Mouse (Mus musculus) brain, embryonic 14.5 days (tissue): ENCODE data around the gene Itm2c. TPM values are rescaled to one million over a fixed set of nuclear protein-coding genes. Genes with fewer than 3 reads are reported as not detected.

ENCODE experiments used
- DNase-seq: peaks from one replicate; pipeline ENCODE4 v3.0.0-alpha.2; 2011; ENCODE audit warnings: low read depth
- CTCF ChIP-seq: fragments of 200-500 bp; IDR thresholded peaks from 2 replicates; pipeline ENCODE4 v1.5.1; 2012; ENCODE audit warnings: inconsistent platforms, mild to moderate bottlenecking, moderate library complexity, borderline replicate concordance; ENCODE audit not compliant: insufficient read depth, insufficient read length; ENCODE audit errors: extremely low read depth
- POLR2A ChIP-seq: fragments of 200-500 bp; IDR thresholded peaks from 2 replicates; pipeline ENCODE4 v1.6.1; 2012; ENCODE audit warnings: mild to moderate bottlenecking, inconsistent platforms, borderline replicate concordance; ENCODE audit not compliant: poor library complexity, insufficient read depth, insufficient read length, severe bottlenecking; ENCODE audit errors: extremely low read depth
- polyA plus RNA-seq: library from polyadenylated mRNA; depleted of rRNA; stranded (reverse); fragments of >200 nt; gene quantifications from 2 replicates; pipeline ENCODE4 v1.2.3, GENCODE M21; 2012

The Itm2c gene
- polyA plus RNA-seq, 1 experiment, result 160 TPM

- no peak for TF ChIP-seq CTCF
- TF ChIP-seq POLR2A, result no peak
- DNase-seq, result no peak
Observed at GRCm38 (mm10) chr1:85870546-85870945, 23.5 kb upstream of the Itm2c start.

GRCm38 (mm10) chr1:85882003-85882402 lies 12.1 kb upstream of the Itm2c start:
- TF ChIP-seq POLR2A (no peak), CTCF (no peak)
- DNase-seq, result no peak

- no peak for DNase-seq
- no peak for TF ChIP-seq CTCF
- TF ChIP-seq POLR2A, result no peak
Observed at GRCm38 (mm10) chr1:85887221-85887620, 6.9 kb upstream of the Itm2c start.

- DNase-seq, result peak; percentile 80
- TF ChIP-seq POLR2A, result no peak
- no peak for TF ChIP-seq CTCF
Observed at GRCm38 (mm10) chr1:85894748-85895360, 773 bp downstream of the Itm2c start.

GRCm38 (mm10) chr1:85895391-85895837 lies 1.3 kb downstream of the Itm2c start:
- peak; percentile 51 for TF ChIP-seq CTCF
- TF ChIP-seq POLR2A, result no peak
- DNase-seq, result peak; percentile 71

GRCm38 (mm10) chr1:85896110-85896509 lies 2.0 kb downstream of the Itm2c start:
- TF ChIP-seq POLR2A (no peak), CTCF (no peak)
- DNase-seq, result no peak

- TF ChIP-seq CTCF (no peak), POLR2A (no peak)
- DNase-seq, result peak; percentile 39
Observed at GRCm38 (mm10) chr1:85896781-85897700, 3.0 kb downstream of the Itm2c start.

GRCm38 (mm10) chr1:85897901-85898760 lies 4.0 kb downstream of the Itm2c start:
- TF ChIP-seq CTCF (no peak), POLR2A (no peak)
- DNase-seq, result peak; percentile 58

GRCm38 (mm10) chr1:85898761-85899387 lies 4.8 kb downstream of the Itm2c start:
- TF ChIP-seq CTCF (no peak), POLR2A (no peak)
- DNase-seq, result peak; percentile 75

- TF ChIP-seq POLR2A, result no peak
- no peak; the same call in 1 of the 2 replicates for TF ChIP-seq CTCF
- DNase-seq, result no peak
Observed at GRCm38 (mm10) chr1:85899388-85899761, 5.3 kb downstream of the Itm2c start.

- TF ChIP-seq POLR2A, result no peak
- TF ChIP-seq CTCF, result no peak
- no peak for DNase-seq
Observed at GRCm38 (mm10) chr1:85900521-85901333, 6.6 kb downstream of the Itm2c start.

GRCm38 (mm10) chr1:85901516-85902107 lies 7.5 kb downstream of the Itm2c start:
- DNase-seq, result no peak
- TF ChIP-seq CTCF, result no peak
- no peak for TF ChIP-seq POLR2A

GRCm38 (mm10) chr1:85902108-85902561 lies 8.1 kb downstream of the Itm2c start:
- TF ChIP-seq POLR2A (no peak), CTCF (no peak)
- DNase-seq, result peak; percentile 94
